Mouse (Mus musculus) thymus, postnatal 0 days (tissue): ENCODE measurements around the gene Aldh8a1. TPM values are rescaled to one million over a fixed set of nuclear protein-coding genes. Genes with fewer than 3 reads are reported as not detected.
A peak's percentile ranks its signal among the peaks of the same experiment; 100 is the strongest.
"Not testable (repeated sequence)": the region's sequence is repeated elsewhere in the genome, so short reads cannot be mapped to it uniquely, and the experiment has no call there.

ENCODE experiments used
- DNase-seq: peaks from one replicate; pipeline ENCODE4 v3.0.0-alpha.2; 2015; ENCODE audit warnings: low spot score
- polyA plus RNA-seq: library from polyadenylated mRNA; unstranded; fragments of >200 nt; fragmentation: Nextera tagmentation; extraction: Ambion mirVana; gene quantifications from 2 replicates; pipeline ENCODE4 v1.2.1, GENCODE M21; 2015

The Aldh8a1 gene
- polyA plus RNA-seq, 1 experiment from 2014 or later: 0.05 TPM

- DNase-seq: no peak
These were observed 10.6 kb upstream of the Aldh8a1 start for GRCm38 (mm10) chr10:21366471-21366870.

- no peak for DNase-seq
These were observed 9.6 kb upstream of the Aldh8a1 start for GRCm38 (mm10) chr10:21367481-21367880.

GRCm38 (mm10) chr10:21369586-21369985, 7.5 kb upstream of the Aldh8a1 start:
- DNase-seq: no peak

- DNase-seq: no peak
These were observed 4.8 kb upstream of the Aldh8a1 start for GRCm38 (mm10) chr10:21372271-21372670.

- peak; percentile 63 for DNase-seq
These were observed 1.3 kb downstream of the Aldh8a1 start for GRCm38 (mm10) chr10:21378196-21378944.

GRCm38 (mm10) chr10:21382914-21383313, 5.8 kb downstream of the Aldh8a1 start:
- peak; percentile 81 for DNase-seq

- no peak for DNase-seq
These were observed 8.1 kb downstream of the Aldh8a1 start for GRCm38 (mm10) chr10:21385111-21385663.

GRCm38 (mm10) chr10:21389075-21389474, 12.0 kb downstream of the Aldh8a1 start:
- no peak for DNase-seq

GRCm38 (mm10) chr10:21390440-21390839, 13.3 kb downstream of the Aldh8a1 start:
- no peak for DNase-seq

GRCm38 (mm10) chr10:21391286-21391685, 14.2 kb downstream of the Aldh8a1 start:
- no peak for DNase-seq

GRCm38 (mm10) chr10:21393390-21393789, 16.3 kb downstream of the Aldh8a1 start:
- no peak for DNase-seq

- DNase-seq: no peak
These were observed 18.5 kb downstream of the Aldh8a1 start for GRCm38 (mm10) chr10:21395426-21396139.

GRCm38 (mm10) chr10:21398873-21399425, 21.9 kb downstream of the Aldh8a1 start:
- DNase-seq: not testable (repeated sequence)

- no peak for DNase-seq
These were observed 22.5 kb downstream of the Aldh8a1 start for GRCm38 (mm10) chr10:21399622-21400021.

- DNase-seq: no peak
These were observed 22.9 kb downstream of the Aldh8a1 start for GRCm38 (mm10) chr10:21400031-21400430.

GRCm38 (mm10) chr10:21400453-21400852, 23.4 kb downstream of the Aldh8a1 start:
- no peak for DNase-seq

GRCm38 (mm10) chr10:21401259-21401658, 24.2 kb downstream of the Aldh8a1 start:
- no peak for DNase-seq

GRCm38 (mm10) chr10:21404822-21405221, 27.7 kb downstream of the Aldh8a1 start:
- DNase-seq: no peak

- DNase-seq: no peak
These were observed 28.8 kb downstream of the Aldh8a1 start for GRCm38 (mm10) chr10:21405707-21406534.

- DNase-seq: no peak
These were observed 33.6 kb downstream of the Aldh8a1 start for GRCm38 (mm10) chr10:21410711-21411110.

- no peak for DNase-seq
These were observed 34.6 kb downstream of the Aldh8a1 start for GRCm38 (mm10) chr10:21411621-21412205.
